Mouse (Mus musculus): ENCODE measurements around the gene Tm4sf4.

DNA sequence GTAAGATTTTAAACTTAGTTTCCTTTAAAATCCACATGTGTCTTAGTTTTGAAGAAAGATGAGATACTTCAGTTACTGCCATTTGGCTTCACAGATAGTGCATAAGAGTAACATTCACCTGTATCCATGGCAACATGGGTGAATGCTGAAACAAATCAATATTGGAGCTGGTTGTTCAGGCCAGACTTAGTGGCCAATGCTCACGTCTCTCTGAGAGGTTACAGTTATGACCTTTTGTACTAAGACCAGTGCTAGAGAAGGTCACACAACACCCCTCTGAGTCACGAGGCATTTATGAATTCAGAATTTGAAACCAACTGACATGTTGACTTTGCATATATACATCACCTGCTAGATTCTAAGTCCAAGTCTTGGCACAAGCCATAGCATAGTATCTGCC is 4.9 kb upstream of the Tm4sf4 start:
- TF ChIP-seq CTCF (IDR thresholded peaks at IDR 0.05; ENCODE audit: low read depth) (no peak), EP300 (optimal IDR thresholded peaks at IDR 0.05) (no peak)
